In genomic region chr10:81546788-81547571, GRCm38 (mm10) we compare ENCODE assay signal across 19 mouse cellular contexts. TPM values are rescaled to one million over a fixed set of nuclear protein-coding genes. Genes with fewer than 3 reads are reported as not detected.
A peak's percentile ranks its signal among the peaks of the same experiment; 100 is the strongest.
DNase-seq lines count a peak whose midpoint lies in the region; ATAC-seq and TF ChIP-seq lines count a peak whose summit lies in the region.
"Had no signal": no experiment of that assay in that cellular context is flagged by ENCODE, and none has a peak within 500 bp of the region (broad histone marks: within the 10 kb centered on the region; RNA-seq: fewer than 3 reads in every experiment).

No protein-coding gene starts in this region.

- no peak for DNase-seq in MEL (ENCODE audit: low read depth, low spot score)
- no peak for DNase-seq in intestine, embryonic 14.5 days (ENCODE audit: low spot score)
- no peak for DNase-seq in kidney, postnatal 14 days
- DNase-seq: adrenal gland, adult 8-10 months; cerebellum, postnatal 10 days; kidney, adult 8-10 months; lung, postnatal 36 days; right cerebral cortex, postnatal 4 days; thymus, postnatal 36 days had no signal

- TF ChIP-seq CTCF in MEL (IDR thresholded peaks at IDR 0.05 in 2 of 3, conservative IDR thresholded peaks at IDR 0.05 in 1 of 3; ENCODE audit: control insufficient read depth in 1 of 3, insufficient read depth in 1 of 3, low read depth in 2 of 3, low read length in 3 of 3, poor library complexity in 1 of 3, severe bottlenecking in 1 of 3), result no peak

- ATAC-seq in hindbrain, embryonic 13.5 days (ENCODE audit: low FRiP score), result no peak
- no peak for ATAC-seq in hindbrain, embryonic 16.5 days
- ATAC-seq in intestine, embryonic 14.5 days (replicated peaks; ENCODE audit: low FRiP score, low TSS enrichment, low read depth), result no peak
- ATAC-seq in liver, embryonic 15.5 days (ENCODE audit: insufficient read depth), result no peak
- no peak for ATAC-seq in frontal cortex, adult (ENCODE audit: low TSS enrichment)
- no peak for ATAC-seq in megakaryocyte-erythroid progenitor cell, adult 5-6 weeks (replicated peaks; ENCODE audit: low FRiP score, low TSS enrichment, poor library complexity, severe bottlenecking)
- ATAC-seq: midbrain, embryonic 16.5 days had no signal

- peaks cover 29% of the 10 kb centered on the region for H3K79me2 ChIP-seq in MEL (ENCODE audit: control insufficient read depth, insufficient read depth, low read length, poor library complexity)

- no peak for TF ChIP-seq POLR2A in MEL (IDR thresholded peaks at IDR 0.05; ENCODE audit: control insufficient read depth in 1 of 2, insufficient read depth in 1 of 2, low read depth in 1 of 2, low read length in 2 of 2, poor library complexity in 1 of 2)

- H3K4me2 ChIP-seq in hindbrain, embryonic 13.5 days, result no peak overlapping the region
- H3K4me2 ChIP-seq in hindbrain, embryonic 16.5 days (ENCODE audit: low read length), result no peak overlapping the region
- H3K4me2 ChIP-seq in intestine, embryonic 14.5 days (ENCODE audit: low read length), result peak overlapping the region; percentile 13; the same call in 1 of the 2 replicates
- H3K4me2 ChIP-seq in liver, embryonic 15.5 days, result peak overlapping the region; percentile 95; the same call in 1 of the 2 replicates
- H3K4me2 ChIP-seq: forebrain, embryonic 12.5 days; hindbrain, embryonic 14.5 days; limb, embryonic 13.5 days; neural tube, embryonic 12.5 days had no signal

- H3K27me3 ChIP-seq in hindbrain, embryonic 13.5 days, result 0 out of 2 replicates have a peak, but pooled peaks cover 3% of the 10 kb centered on the region
- H3K27me3 ChIP-seq in hindbrain, embryonic 16.5 days (replicated peaks; ENCODE audit: control insufficient read depth, insufficient read depth, low read length), result no peaks in the 10 kb centered on the region
- no peaks in the 10 kb centered on the region for H3K27me3 ChIP-seq in MEL (ENCODE audit: control insufficient read depth in 1 of 2, insufficient read depth in 2 of 2, low read length in 2 of 2)
- H3K27me3 ChIP-seq in intestine, embryonic 14.5 days (replicated peaks; ENCODE audit: control insufficient read depth, insufficient read depth, low read length), result no peaks in the 10 kb centered on the region
- no peaks in the 10 kb centered on the region for H3K27me3 ChIP-seq in liver, embryonic 15.5 days
- H3K27me3 ChIP-seq: forebrain, embryonic 12.5 days; limb, embryonic 13.5 days; neural tube, embryonic 12.5 days had no signal

- TF ChIP-seq EP300 in MEL (IDR thresholded peaks at IDR 0.05; ENCODE audit: low read depth in 1 of 2, low read length in 2 of 2), result no peak

- H3K27ac ChIP-seq in hindbrain, embryonic 13.5 days, result no peak overlapping the region
- no peak overlapping the region for H3K27ac ChIP-seq in hindbrain, embryonic 16.5 days (ENCODE audit: low read depth, low read length)
- peak overlapping the region; percentile 52 for H3K27ac ChIP-seq in MEL (ENCODE audit: control insufficient read depth, low read depth, low read length)
- peak overlapping the region; percentile 80 for H3K27ac ChIP-seq in intestine, embryonic 14.5 days (ENCODE audit: low read depth)
- H3K27ac ChIP-seq in liver, embryonic 15.5 days (replicated peaks), result peak overlapping the region; percentile 94
- H3K27ac ChIP-seq: forebrain, embryonic 12.5 days; hindbrain, embryonic 14.5 days; limb, embryonic 13.5 days; neural tube, embryonic 12.5 days had no signal

- no peak overlapping the region for H3K4me3 ChIP-seq in hindbrain, embryonic 13.5 days
- no peak overlapping the region for H3K4me3 ChIP-seq in hindbrain, embryonic 16.5 days (ENCODE audit: low read length)
- H3K4me3 ChIP-seq in MEL (ENCODE audit: control insufficient read depth in 1 of 2, insufficient read depth in 1 of 2, low read depth in 2 of 2, low read length in 2 of 2), result no peak overlapping the region
- no peak overlapping the region for H3K4me3 ChIP-seq in intestine, embryonic 14.5 days (ENCODE audit: low read depth, low read length)
- no peak overlapping the region for H3K4me3 ChIP-seq in liver, embryonic 15.5 days (replicated peaks)
- H3K4me3 ChIP-seq: forebrain, embryonic 12.5 days; limb, embryonic 13.5 days; neural tube, embryonic 12.5 days had no signal

- 93% methylated on average over 13 of the region's 13 CpGs for WGBS in hindbrain, embryonic 13.5 days
- WGBS in hindbrain, embryonic 16.5 days, result 94% methylated on average over 13 of the region's 13 CpGs
- WGBS in intestine, embryonic 14.5 days, result 83% methylated on average over 13 of the region's 13 CpGs
- WGBS in liver, embryonic 15.5 days (ENCODE audit: insufficient replicate concordance), result 82% methylated on average over 13 of the region's 13 CpGs

- H3K36me3 ChIP-seq in hindbrain, embryonic 13.5 days, result peaks cover 3% of the 10 kb centered on the region; the same call in 1 of the 2 replicates
- H3K36me3 ChIP-seq in hindbrain, embryonic 16.5 days (ENCODE audit: control insufficient read depth, insufficient read depth, low read length), result no peaks in the 10 kb centered on the region
- H3K36me3 ChIP-seq in MEL (ENCODE audit: control insufficient read depth in 1 of 2, insufficient read depth in 2 of 2, low read length in 2 of 2), result peaks cover 0 to 13% of the 10 kb centered on the region in 2 experiments; a peak in 2 of 4 replicates
- H3K36me3 ChIP-seq in intestine, embryonic 14.5 days (ENCODE audit: control insufficient read depth, insufficient read depth, low read length), result peaks cover 4% of the 10 kb centered on the region; the same call in 1 of the 2 replicates
- H3K36me3 ChIP-seq in liver, embryonic 15.5 days (replicated peaks), result no peaks in the 10 kb centered on the region
- H3K36me3 ChIP-seq: neural tube, embryonic 12.5 days had no signal

- 0 out of 2 replicates have a peak overlapping the region, but pooled peaks have one; percentile 24 for H3K9ac ChIP-seq in hindbrain, embryonic 13.5 days
- H3K9ac ChIP-seq in hindbrain, embryonic 16.5 days (ENCODE audit: low read depth, low read length), result no peak overlapping the region
- H3K9ac ChIP-seq in MEL (ENCODE audit: control insufficient read depth, low read depth, low read length, poor library complexity, severe bottlenecking), result peak overlapping the region; percentile 10; the same call in 1 of the 2 replicates
- H3K9ac ChIP-seq in intestine, embryonic 14.5 days (ENCODE audit: low read length), result no peak overlapping the region
- H3K9ac ChIP-seq in liver, embryonic 15.5 days, result 0 out of 2 replicates have a peak overlapping the region, but pooled peaks have one; percentile 27
- H3K9ac ChIP-seq: forebrain, embryonic 12.5 days; hindbrain, embryonic 14.5 days had no signal

- TF ChIP-seq RAD21 in MEL (IDR thresholded peaks at IDR 0.05; ENCODE audit: low read depth, low read length), result no peak

- peaks cover 27% of the 10 kb centered on the region for H3K4me1 ChIP-seq in hindbrain, embryonic 13.5 days (replicated peaks)
- H3K4me1 ChIP-seq in hindbrain, embryonic 16.5 days (ENCODE audit: control insufficient read depth, insufficient read depth, low read depth, low read length), result peaks cover 22% of the 10 kb centered on the region
- H3K4me1 ChIP-seq in MEL (ENCODE audit: control insufficient read depth in 1 of 2, insufficient read depth in 2 of 2, low read length in 2 of 2), result peaks cover 14 to 30% of the 10 kb centered on the region in 2 experiments
- peaks cover 34% of the 10 kb centered on the region for H3K4me1 ChIP-seq in intestine, embryonic 14.5 days (replicated peaks; ENCODE audit: control insufficient read depth, insufficient read depth, low read length)
- H3K4me1 ChIP-seq in liver, embryonic 15.5 days (replicated peaks), result peaks cover 73% of the 10 kb centered on the region

- no peaks in the 10 kb centered on the region for H3K9me3 ChIP-seq in hindbrain, embryonic 13.5 days
- no peaks in the 10 kb centered on the region for H3K9me3 ChIP-seq in hindbrain, embryonic 16.5 days (ENCODE audit: control insufficient read depth, low read length)
- no peaks in the 10 kb centered on the region for H3K9me3 ChIP-seq in MEL (replicated peaks; ENCODE audit: insufficient read depth, low read length)
- no peaks in the 10 kb centered on the region for H3K9me3 ChIP-seq in intestine, embryonic 14.5 days (ENCODE audit: control insufficient read depth, low read length)
- H3K9me3 ChIP-seq in liver, embryonic 15.5 days (replicated peaks), result no peaks in the 10 kb centered on the region
- H3K9me3 ChIP-seq: forebrain, embryonic 12.5 days; limb, embryonic 13.5 days; neural tube, embryonic 12.5 days had no signal

RNA-seq across cellular contexts. Expression of gene Gna11, which starts 2.0 kb away (rescaled TPM):
- polyA plus RNA-seq in hindbrain, embryonic 13.5 days (2015; fragmentation: Nextera tagmentation; extraction: Ambion mirVana), result 79.8 and 82.4 TPM in 2 replicates
- 96.0 and 104 TPM in 2 replicates for polyA plus RNA-seq in hindbrain, embryonic 16.5 days (2015; fragmentation: Nextera tagmentation; extraction: Ambion mirVana)
- 12.2 and 14.1 TPM in 2 replicates for total RNA-seq in MEL (2012; rRNA removed)
- 10 to 100 TPM in 1 of 2 experiments, not detected in 1; 18.4 TPM for polyA plus RNA-seq in MEL (2012; ENCODE audit: insufficient read depth in 1 of 2, insufficient read length in 2 of 2, low read depth in 1 of 2, low replicate concordance in 2 of 2, missing spikeins in 1 of 2)
- 145 and 171 TPM in 2 replicates for polyA plus RNA-seq in intestine, embryonic 14.5 days (2014; fragmentation: Nextera tagmentation; extraction: Ambion mirVana)
- 20.3 and 24.6 TPM in 2 replicates for polyA plus RNA-seq in liver, embryonic 15.5 days (2015; fragmentation: Nextera tagmentation; extraction: Ambion mirVana)
- 13.7 and 22.4 TPM in 2 replicates for total RNA-seq in megakaryocyte-erythroid progenitor cell, adult 5-6 weeks (2014; fragmentation: Nextera tagmentation)
- 16.0 and 57.4 TPM in 2 replicates for total RNA-seq in megakaryocyte-erythroid progenitor cell, adult 5-6 weeks (2017)

RNA-seq across cellular contexts. Expression of gene Aes, which starts 12.3 kb away (rescaled TPM):
- polyA plus RNA-seq in hindbrain, embryonic 13.5 days (2015; fragmentation: Nextera tagmentation; extraction: Ambion mirVana), result 545 and 558 TPM in 2 replicates
- polyA plus RNA-seq in hindbrain, embryonic 16.5 days (2015; fragmentation: Nextera tagmentation; extraction: Ambion mirVana), result 457 and 712 TPM in 2 replicates
- total RNA-seq in MEL (2012; rRNA removed), result 170 and 197 TPM in 2 replicates
- 100 to 1,000 TPM in 1 of 2 experiments, not detected in 1; 355 TPM for polyA plus RNA-seq in MEL (2012; ENCODE audit: insufficient read depth in 1 of 2, insufficient read length in 2 of 2, low read depth in 1 of 2, low replicate concordance in 2 of 2, missing spikeins in 1 of 2)
- polyA plus RNA-seq in intestine, embryonic 14.5 days (2014; fragmentation: Nextera tagmentation; extraction: Ambion mirVana), result 395 and 515 TPM in 2 replicates
- polyA plus RNA-seq in liver, embryonic 15.5 days (2015; fragmentation: Nextera tagmentation; extraction: Ambion mirVana), result 243 and 271 TPM in 2 replicates
- total RNA-seq in megakaryocyte-erythroid progenitor cell, adult 5-6 weeks (2014; fragmentation: Nextera tagmentation), result 185 and 209 TPM in 2 replicates
- 162 and 206 TPM in 2 replicates for total RNA-seq in megakaryocyte-erythroid progenitor cell, adult 5-6 weeks (2017)

RNA-seq across cellular contexts. Expression of gene Gna15, which starts 23.0 kb away (rescaled TPM):
- polyA plus RNA-seq in hindbrain, embryonic 13.5 days (2015; fragmentation: Nextera tagmentation; extraction: Ambion mirVana), result 1.2 and 1.7 TPM in 2 replicates
- polyA plus RNA-seq in hindbrain, embryonic 16.5 days (2015; fragmentation: Nextera tagmentation; extraction: Ambion mirVana), result 0.81 and 1.1 TPM in 2 replicates
- total RNA-seq in MEL (2012; rRNA removed), result 28.2 and 33.0 TPM in 2 replicates
- polyA plus RNA-seq in MEL (2012; ENCODE audit: insufficient read depth in 1 of 2, insufficient read length in 2 of 2, low read depth in 1 of 2, low replicate concordance in 2 of 2, missing spikeins in 1 of 2), result 100 to 1,000 TPM in 1 of 2 experiments, 10 to 100 TPM in 1; 23.0 to 142 TPM
- 0.73 and 0.84 TPM in 2 replicates for polyA plus RNA-seq in intestine, embryonic 14.5 days (2014; fragmentation: Nextera tagmentation; extraction: Ambion mirVana)
- polyA plus RNA-seq in liver, embryonic 15.5 days (2015; fragmentation: Nextera tagmentation; extraction: Ambion mirVana), result 4.3 and 5.6 TPM in 2 replicates
- total RNA-seq in megakaryocyte-erythroid progenitor cell, adult 5-6 weeks (2014; fragmentation: Nextera tagmentation), result 41.4 and 48.1 TPM in 2 replicates
- total RNA-seq in megakaryocyte-erythroid progenitor cell, adult 5-6 weeks (2017), result 42.6 and 45.2 TPM in 2 replicates

RNA-seq across cellular contexts. Expression of gene Tle2, which starts 27.4 kb away (rescaled TPM):
- polyA plus RNA-seq in hindbrain, embryonic 13.5 days (2015; fragmentation: Nextera tagmentation; extraction: Ambion mirVana), result 27.7 and 28.9 TPM in 2 replicates
- 40.9 and 50.2 TPM in 2 replicates for polyA plus RNA-seq in hindbrain, embryonic 16.5 days (2015; fragmentation: Nextera tagmentation; extraction: Ambion mirVana)
- 0.19 and 0.75 TPM in 2 replicates for total RNA-seq in MEL (2012; rRNA removed)
- 1 to 10 TPM in 1 of 2 experiments, not detected in 1; 2.4 TPM for polyA plus RNA-seq in MEL (2012; ENCODE audit: insufficient read depth in 1 of 2, insufficient read length in 2 of 2, low read depth in 1 of 2, low replicate concordance in 2 of 2, missing spikeins in 1 of 2)
- polyA plus RNA-seq in intestine, embryonic 14.5 days (2014; fragmentation: Nextera tagmentation; extraction: Ambion mirVana), result 15.8 and 17.8 TPM in 2 replicates
- 2.2 and 2.6 TPM in 2 replicates for polyA plus RNA-seq in liver, embryonic 15.5 days (2015; fragmentation: Nextera tagmentation; extraction: Ambion mirVana)
- 4.2 and 5.9 TPM in 2 replicates for total RNA-seq in megakaryocyte-erythroid progenitor cell, adult 5-6 weeks (2014; fragmentation: Nextera tagmentation)
- 0.33 and 0.69 TPM in 2 replicates for total RNA-seq in megakaryocyte-erythroid progenitor cell, adult 5-6 weeks (2017)

RNA-seq across cellular contexts. Expression of gene S1pr4, which starts 47.0 kb away (rescaled TPM):
- polyA plus RNA-seq in hindbrain, embryonic 13.5 days (2015; fragmentation: Nextera tagmentation; extraction: Ambion mirVana), result 0.93 and 0.95 TPM in 2 replicates
- polyA plus RNA-seq in hindbrain, embryonic 16.5 days (2015; fragmentation: Nextera tagmentation; extraction: Ambion mirVana), result 0.65 and 0.79 TPM in 2 replicates
- 1.7 and 2.1 TPM in 2 replicates for total RNA-seq in MEL (2012; rRNA removed)
- polyA plus RNA-seq in MEL (2012; ENCODE audit: insufficient read depth in 1 of 2, insufficient read length in 2 of 2, low read depth in 1 of 2, low replicate concordance in 2 of 2, missing spikeins in 1 of 2), result 1 to 10 TPM in 1 of 2 experiments, not detected in 1; 1.6 TPM
- 0.53 and 0.65 TPM in 2 replicates for polyA plus RNA-seq in intestine, embryonic 14.5 days (2014; fragmentation: Nextera tagmentation; extraction: Ambion mirVana)
- polyA plus RNA-seq in liver, embryonic 15.5 days (2015; fragmentation: Nextera tagmentation; extraction: Ambion mirVana), result 4.1 and 5.4 TPM in 2 replicates
- total RNA-seq in megakaryocyte-erythroid progenitor cell, adult 5-6 weeks (2014; fragmentation: Nextera tagmentation), result 19.0 and 22.2 TPM in 2 replicates
- total RNA-seq in megakaryocyte-erythroid progenitor cell, adult 5-6 weeks (2017), result 17.2 and 18.9 TPM in 2 replicates

Comparison
In these comparisons a context has a peak if more than half of its experiments do, and no peak if none do; other contexts are left out.
1. H3K9ac ChIP-seq: peak in hindbrain, embryonic 13.5 days (single experiment), MEL (single experiment) and liver, embryonic 15.5 days (single experiment); none in hindbrain, embryonic 16.5 days (single experiment) and intestine, embryonic 14.5 days (single experiment).
2. H3K27ac ChIP-seq: peak in MEL (single experiment), intestine, embryonic 14.5 days (single experiment) and liver, embryonic 15.5 days (single experiment); none in hindbrain, embryonic 13.5 days (single experiment) and hindbrain, embryonic 16.5 days (single experiment).
3. H3K4me2 ChIP-seq: peak in intestine, embryonic 14.5 days (single experiment) and liver, embryonic 15.5 days (single experiment); none in hindbrain, embryonic 13.5 days (single experiment) and hindbrain, embryonic 16.5 days (single experiment).